Mouse (Mus musculus) ZHBTc4 (cell line): ENCODE measurements at regions not wholly inside any gene's neighbourhood (a gene's known extent, or its start where the extent isn't known, plus 50 kb on each side); places are given as distances from the start of the nearest gene placed in this dataset.

Experiments
- DNase-seq: peaks from one replicate; pipeline ENCODE4 v3.0.0-alpha.2; 2011; ENCODE audit warnings: low read depth, low spot score

DNA sequence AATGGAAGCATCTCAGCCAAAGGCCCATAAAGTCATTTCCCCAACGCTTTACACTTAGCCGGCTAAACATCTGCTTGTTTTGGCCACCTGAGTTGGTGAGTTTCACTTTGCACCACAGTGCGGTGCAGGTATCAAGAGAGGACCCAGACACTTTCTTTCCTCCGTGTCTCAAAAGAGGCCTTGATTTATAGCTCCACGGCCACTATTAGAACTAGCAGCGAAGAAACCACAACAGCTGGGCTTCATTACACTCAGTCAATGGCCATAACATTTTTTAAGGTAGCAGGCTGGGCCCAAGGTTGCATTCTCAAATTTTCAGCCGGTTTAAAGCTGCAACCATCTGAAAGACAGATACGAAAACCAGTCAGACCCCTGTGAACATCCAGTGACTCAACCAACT, 103.4 kb downstream of the Mreg start:
- no peak for DNase-seq

DNA sequence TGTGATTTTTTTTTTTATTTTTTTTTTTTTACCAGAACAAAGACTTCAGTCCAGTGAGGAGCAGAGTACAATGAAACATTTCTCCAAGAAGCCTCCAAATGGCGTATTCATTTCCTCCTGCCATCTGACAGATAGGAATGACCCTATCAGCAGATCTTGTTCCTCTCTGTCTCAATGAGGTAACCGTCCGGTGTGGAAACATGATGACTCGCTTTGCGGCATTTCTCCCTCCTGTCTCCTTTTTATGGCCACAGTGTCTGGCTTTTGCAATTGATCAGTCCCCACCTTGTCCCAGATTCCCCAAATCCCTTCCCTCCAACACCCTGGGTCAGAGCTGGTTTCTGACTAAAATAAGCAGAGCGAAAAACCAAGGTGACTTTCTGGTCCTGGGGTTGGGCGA, 105.0 kb downstream of the Mreg start:
- no peak for DNase-seq

DNA sequence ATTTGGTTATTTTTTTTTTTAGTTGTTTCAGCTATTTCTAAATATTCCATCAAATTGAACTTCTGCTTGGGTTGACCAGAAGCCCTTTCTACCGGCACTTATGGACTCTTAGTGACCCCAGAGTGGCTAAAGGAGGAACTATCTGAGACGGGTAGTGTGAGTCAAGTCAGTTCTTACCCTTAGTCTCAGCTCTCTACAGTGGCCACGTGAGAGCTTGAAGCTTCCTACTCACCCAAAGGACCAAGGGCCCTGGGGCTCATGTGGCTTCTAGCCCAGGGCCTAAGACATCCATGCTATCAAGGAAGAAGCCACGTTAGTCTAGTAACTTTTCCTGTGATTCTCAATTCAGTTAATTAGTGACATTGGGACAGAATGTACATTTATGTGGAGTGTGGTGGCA, 105.5 kb downstream of the Mreg start:
- no peak for DNase-seq

DNA sequence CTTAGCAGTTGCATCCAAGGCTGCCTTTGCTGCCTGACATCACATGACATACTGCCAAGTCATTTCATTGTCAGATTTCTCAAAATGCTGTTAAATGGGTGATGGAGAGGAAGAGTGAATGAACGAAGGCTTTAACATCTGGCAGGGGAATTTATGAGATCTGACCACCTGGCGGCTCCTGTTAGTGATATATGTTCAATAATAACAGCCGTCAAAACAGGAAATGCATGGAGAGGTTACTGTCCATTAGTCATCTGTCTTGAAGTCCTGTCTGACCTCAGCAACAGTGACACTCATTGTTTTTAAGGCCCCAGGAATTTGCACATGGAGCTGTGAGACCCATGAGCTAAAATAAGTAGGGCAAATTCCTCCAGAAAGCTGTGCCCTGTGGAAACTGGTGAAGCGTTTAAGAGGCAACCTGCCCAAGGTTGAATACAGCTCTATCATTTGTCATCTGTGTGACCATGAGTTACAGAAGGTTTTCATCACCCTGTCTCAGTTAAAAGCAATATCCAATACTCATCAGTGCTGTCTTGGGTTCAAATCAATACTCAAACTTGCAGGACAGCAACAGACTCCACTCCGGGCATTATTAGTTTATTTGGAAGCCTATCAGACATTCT, 106.6 kb downstream of the Mreg start:
- DNase-seq, result no peak

GRCm38 (mm10) chr1:72103962-72104361, 108.1 kb downstream of the Mreg start:
- DNase-seq, result no peak

GRCm38 (mm10) chr1:72103387-72103786, 108.7 kb downstream of the Mreg start:
- peak; percentile 3 for DNase-seq

- DNase-seq, result no peak
Observed at GRCm38 (mm10) chr1:72099447-72099846, 112.7 kb downstream of the Mreg start.

GRCm38 (mm10) chr1:72091344-72091743, 120.8 kb downstream of the Mreg start:
- no peak for DNase-seq

GRCm38 (mm10) chr1:72085661-72086060, 126.4 kb downstream of the Mreg start:
- DNase-seq, result no peak

- no peak for DNase-seq
Observed at GRCm38 (mm10) chr1:72084219-72084618, 127.9 kb downstream of the Mreg start.

DNA sequence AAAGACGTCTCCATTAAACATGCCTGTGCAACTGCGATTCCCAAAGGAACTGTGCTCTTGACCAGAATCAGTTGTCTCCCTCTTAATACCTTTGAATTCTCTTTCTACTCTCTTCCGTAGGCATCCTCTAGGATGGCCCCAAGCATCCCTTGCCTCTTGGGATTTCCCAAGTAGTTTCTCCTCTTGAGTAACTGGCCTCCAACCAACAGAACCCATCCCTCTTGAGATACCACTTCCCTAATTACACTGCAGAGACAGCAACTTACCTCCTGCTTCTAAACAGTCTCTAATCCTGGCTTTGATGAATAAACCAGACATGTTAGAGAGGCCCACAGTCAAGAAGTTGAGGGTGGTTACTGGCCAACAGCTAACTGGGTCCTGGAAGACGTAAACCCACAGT, 129.7 kb downstream of the Mreg start:
- no peak for DNase-seq

DNA sequence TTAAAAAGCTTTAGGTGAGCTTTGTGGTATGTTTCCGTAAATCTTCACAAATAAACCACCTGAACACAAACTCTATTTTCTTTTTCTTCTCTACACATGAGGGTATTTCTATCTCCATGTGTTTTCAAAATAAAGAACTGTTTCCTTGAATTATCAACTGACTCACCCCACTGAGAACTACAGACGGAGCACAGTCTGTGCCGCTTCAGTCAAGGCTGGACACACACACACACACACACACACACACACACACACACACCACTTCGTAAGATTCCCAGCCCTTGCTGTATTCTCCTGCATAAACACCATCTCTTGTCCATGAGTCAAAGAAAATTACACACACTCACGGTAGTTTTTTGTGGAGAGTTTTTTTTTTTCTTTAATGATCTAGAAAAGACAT, 130.3 kb downstream of the Mreg start:
- DNase-seq, result no peak

- DNase-seq, result no peak
Observed at GRCm38 (mm10) chr1:72078926-72079550, 133.1 kb downstream of the Mreg start.

DNA sequence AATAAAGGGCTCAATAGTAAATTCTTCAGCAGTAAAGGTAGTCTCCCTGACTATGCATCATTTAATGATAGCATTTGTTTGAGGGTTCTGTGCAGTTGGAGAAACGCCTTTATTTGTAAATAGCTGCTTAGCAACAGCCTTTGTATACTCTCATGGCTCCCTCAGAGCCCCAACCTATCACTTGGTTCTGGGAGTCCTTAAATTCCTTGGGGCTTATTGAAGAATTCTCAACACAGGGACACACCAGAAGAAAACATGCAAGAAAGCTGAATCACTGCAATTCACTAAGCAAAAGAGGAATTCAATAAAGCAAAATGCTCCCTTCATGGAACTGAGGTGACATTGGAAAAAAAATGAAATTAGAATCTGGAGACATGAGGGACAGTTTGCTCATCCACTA, 135.8 kb downstream of the Mreg start:
- no peak for DNase-seq

DNA sequence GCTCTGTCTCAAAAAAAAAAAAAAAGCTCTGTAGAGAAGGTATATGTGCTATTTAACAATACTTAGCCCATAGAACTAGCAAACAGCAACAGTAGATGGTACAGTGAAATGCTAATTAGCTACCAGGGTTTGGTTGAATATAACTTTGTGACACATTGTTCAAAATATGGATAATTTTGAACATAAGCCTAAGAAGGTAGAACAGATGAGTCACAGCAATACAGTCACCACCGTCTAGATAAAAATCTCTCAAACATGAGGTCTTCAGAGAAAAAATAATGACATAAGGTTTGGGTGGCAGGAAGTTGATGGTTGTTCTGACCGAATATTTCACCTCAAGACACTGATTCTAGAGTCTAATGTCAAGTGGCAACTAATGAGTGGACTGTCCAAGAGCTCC, 136.6 kb downstream of the Mreg start:
- DNase-seq, result no peak

DNA sequence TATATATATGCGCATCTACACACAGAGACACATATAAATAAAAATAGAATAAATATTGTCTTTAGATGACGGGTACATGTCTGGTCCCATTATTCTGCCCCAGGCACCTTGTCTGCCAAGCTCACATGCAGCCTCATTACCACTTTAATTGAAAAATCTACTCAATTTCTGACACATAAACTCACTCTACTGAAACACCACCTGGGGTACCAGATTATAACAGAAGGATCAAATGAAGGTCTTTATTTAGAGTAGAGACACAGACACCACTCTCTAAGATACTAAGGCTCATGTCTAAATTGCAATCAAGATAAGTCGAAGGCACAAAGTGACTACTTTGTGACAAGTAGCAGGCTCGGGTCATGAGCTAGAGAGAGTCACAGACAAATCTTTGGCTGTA, 138.9 kb downstream of the Mreg start:
- DNase-seq, result no peak

DNA sequence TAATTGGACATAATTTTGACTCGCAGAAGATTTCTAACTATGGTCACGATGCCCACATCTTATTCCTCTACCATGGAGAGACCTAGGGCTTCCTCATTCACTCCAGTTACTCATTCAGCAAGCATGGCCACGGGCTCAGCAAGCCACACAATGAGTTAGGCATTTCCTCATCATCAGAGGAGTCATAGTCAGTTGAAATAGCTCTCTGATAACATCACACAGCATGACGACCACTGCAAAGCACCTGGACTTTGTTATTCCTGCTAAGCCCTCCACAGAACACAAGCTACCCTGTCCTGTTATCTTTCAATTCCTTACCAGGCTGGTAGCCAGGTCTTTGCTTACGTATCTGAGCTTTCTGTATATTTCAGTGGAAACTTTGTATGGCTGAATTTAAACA, 141.6 kb downstream of the Mreg start:
- DNase-seq, result no peak

DNA sequence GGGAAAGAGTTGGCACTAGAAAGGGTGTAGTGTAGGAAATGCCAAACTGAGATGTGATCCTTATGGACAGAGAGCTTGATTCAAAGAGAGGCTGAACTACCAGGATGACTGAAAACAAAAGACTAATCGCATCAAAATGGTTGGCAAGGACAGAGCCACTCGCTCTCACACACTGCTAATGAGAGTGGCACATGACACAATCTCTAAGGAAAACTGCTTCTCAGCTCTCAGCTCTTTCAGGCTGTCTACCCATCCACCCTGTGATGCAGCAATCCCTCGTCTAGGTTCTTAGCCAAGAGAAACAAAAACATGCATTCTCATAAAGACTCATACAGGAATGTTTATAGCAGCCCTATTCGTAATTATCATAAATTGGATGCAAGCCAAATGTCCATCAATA, 143.1 kb downstream of the Mreg start:
- DNase-seq, result no peak

DNA sequence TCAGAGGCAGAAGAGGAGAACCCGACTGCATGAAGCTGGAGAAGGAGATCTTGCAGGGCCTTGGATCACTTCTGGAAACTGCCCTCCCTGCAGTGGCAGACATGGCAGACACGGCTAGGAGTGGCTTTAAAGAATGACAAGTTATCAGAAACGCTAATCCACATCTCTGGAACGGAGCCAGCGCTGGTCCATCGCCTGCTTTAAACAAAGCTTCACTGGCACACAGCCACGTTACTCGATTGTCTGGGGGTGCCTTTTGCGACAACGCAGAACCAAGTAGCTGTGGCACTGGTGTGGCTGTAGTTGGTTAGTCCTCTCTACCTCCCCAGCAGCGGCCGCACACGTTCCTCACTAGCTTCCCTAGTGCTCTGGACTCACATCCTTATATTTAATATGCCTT, 147.0 kb downstream of the Mreg start:
- DNase-seq, result no peak

DNA sequence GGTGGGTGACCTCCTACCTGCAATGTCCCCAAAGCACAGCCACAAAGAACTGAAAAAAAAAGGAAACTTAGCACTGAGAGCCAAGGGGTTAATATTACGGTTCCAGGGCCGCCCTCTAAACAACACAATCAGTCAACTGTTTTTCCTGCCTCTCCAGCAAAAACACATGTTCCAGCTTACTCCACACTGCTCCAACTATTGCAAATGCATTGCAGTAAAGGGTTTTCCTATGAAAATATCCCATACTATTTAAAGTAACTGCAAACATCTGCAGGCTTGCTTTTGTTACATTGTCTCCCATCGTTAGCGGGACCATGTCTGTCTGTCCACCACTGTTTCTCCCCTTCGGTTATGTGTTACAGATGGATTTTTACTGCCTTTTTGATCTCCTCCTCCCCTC, 151.7 kb downstream of the Mreg start:
- no peak for DNase-seq

GRCm38 (mm10) chr1:72058045-72058703, 153.9 kb downstream of the Mreg start:
- DNase-seq, result no peak

DNA sequence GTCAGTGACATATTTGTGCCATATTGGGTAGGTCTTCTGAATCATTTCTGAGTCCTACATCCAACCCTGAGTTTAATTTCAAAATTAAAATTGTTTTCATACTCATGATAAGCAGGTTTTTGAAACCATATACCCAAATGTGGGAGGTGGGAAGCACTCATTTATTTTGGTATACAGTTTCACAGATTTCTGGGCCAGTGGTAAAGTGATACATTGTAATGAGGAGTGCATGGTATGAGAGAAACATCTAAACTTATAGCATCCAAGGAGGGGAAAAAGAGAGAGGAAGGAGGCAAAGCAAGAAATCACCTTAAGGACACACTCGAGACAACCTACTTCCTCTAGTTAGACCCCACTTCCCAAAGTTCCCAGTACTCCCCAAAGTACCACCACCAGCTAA, 157.6 kb downstream of the Mreg start:
- no peak for DNase-seq

DNA sequence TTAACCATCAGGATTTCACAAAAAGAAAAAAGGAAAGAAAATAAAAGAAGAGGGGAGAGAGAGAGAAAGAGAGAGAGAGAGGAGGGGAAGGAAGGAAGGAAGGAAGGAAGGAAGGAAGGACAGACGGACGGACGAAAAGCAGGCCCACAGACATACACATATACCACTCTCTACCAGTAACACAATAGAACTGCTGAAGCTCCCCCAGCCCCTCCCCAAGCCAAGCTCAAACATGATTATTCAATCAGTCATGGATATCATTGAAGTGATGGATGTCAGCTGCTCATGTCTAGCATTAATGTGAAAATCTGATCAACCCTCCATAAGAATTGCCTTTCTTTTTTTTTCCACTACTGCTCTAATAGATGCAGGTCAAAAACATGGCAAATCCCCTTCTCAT, 161.2 kb downstream of the Mreg start:
- no peak for DNase-seq
